Comparison of ENCODE assay signal across 8 mouse cellular contexts in genomic region chr15:7226225-7226624, GRCm38 (mm10).
A peak's percentile ranks its signal among the peaks of the same experiment; 100 is the strongest.
DNase-seq lines count a peak whose midpoint lies in the region; ATAC-seq lines count a peak whose summit lies in the region.

No protein-coding gene starts in this region.

- H3K9me3 ChIP-seq in hindbrain, embryonic 12.5 days (replicated peaks), result no peaks in the 10 kb centered on the region

- H3K9ac ChIP-seq in hindbrain, embryonic 12.5 days, result no peak overlapping the region

- no peaks in the 10 kb centered on the region for H3K27me3 ChIP-seq in hindbrain, embryonic 12.5 days

- no peak overlapping the region for H3K4me2 ChIP-seq in hindbrain, embryonic 12.5 days (replicated peaks)

- H3K27ac ChIP-seq in hindbrain, embryonic 12.5 days, result no peak overlapping the region

- peaks cover 17% of the 10 kb centered on the region for H3K4me1 ChIP-seq in hindbrain, embryonic 12.5 days

- ATAC-seq in hindbrain, embryonic 12.5 days (ENCODE audit: low FRiP score), result peak; percentile 86

- peak; percentile 36 for DNase-seq in MEL-GATA-1-ER (ENCODE audit: extremely low read depth, low read depth)
- DNase-seq in cerebellum, adult 8-10 months, result peak; percentile 56
- peak; percentile 27 to 74 for DNase-seq in frontal cortex, postnatal 10 days (ENCODE audit: low spot score in 2 of 2)
- peak; percentile 81 to 83 for DNase-seq in layer of hippocampus, postnatal 10 days (ENCODE audit: low spot score in 2 of 2)
- DNase-seq in lung, postnatal 25 days (ENCODE audit: low spot score), result peak; percentile 88
- peak; percentile 92 for DNase-seq in retina, embryonic 14.5 days (ENCODE audit: low spot score)
- DNase-seq in thymus, postnatal 25 days, result peak; percentile 56

- WGBS in hindbrain, embryonic 12.5 days, result 6% methylated on average over 5 of the region's 5 CpGs

- no peaks in the 10 kb centered on the region for H3K36me3 ChIP-seq in hindbrain, embryonic 12.5 days

- H3K4me3 ChIP-seq in hindbrain, embryonic 12.5 days, result no peak overlapping the region

Comparison
In these comparisons a context has a peak if more than half of its experiments do, and no peak if none do; other contexts are left out.
1. DNase-seq: peak in every context shown above with its lines; median percentile 92 in retina, embryonic 14.5 days; 88 in lung, postnatal 25 days; 82 in layer of hippocampus, postnatal 10 days; 56 in cerebellum, adult 8-10 months; 56 in thymus, postnatal 25 days; 50 in frontal cortex, postnatal 10 days; 36 in MEL-GATA-1-ER.